Mouse (Mus musculus): Measurements from ENCODE around the gene Tldc2.
A peak's percentile ranks its signal among the peaks of the same experiment; 100 is the strongest.

Gene Tldc2

DNA sequence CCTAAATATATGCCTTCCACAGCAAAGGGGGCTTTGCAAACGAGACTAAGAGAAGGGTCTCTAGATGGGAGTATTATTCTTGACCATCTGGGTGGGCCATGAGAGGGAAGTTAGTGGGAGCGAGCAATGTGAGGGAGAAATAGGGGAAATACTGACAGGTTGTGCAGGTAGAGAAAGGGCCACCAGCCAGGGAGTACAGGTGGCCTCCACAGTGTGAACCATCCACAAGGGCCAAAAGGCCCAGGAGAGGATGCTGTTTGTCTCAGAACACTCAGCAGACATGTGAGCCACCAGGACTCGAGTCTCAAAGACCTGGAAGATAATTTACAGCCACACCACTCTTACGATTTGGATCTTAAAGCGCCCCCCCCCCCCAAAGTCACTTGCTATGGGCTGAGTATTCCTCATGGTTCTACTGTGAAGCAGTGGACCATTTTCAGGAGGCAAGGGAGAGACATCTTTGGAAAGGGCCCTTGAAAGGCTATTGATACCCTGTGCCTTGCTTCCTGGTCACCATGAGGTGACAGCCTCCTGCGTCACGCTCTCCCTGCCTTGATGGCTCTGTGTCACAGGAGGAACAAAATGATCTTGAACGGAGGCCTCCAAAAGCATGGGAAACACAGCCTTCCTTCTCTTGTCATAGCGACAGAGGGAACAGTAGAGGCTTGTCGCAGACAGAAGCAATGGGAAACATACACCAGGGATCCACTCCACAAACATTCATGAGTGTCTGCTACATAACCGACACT lies 26.1 kb upstream of the Tldc2 start:
- DNase-seq (ENCODE audit: low spot score in 2 of 2): no peak

GRCm38 (mm10) chr2:157063241-157063700 lies 23.6 kb upstream of the Tldc2 start:
- DNase-seq (ENCODE audit: low spot score in 2 of 2): peak; percentile 45 to 64

- DNase-seq (ENCODE audit: low spot score in 2 of 2): peak in 1 of 2 experiments; percentile 55
Measured at GRCm38 (mm10) chr2:157064136-157064535, 22.7 kb upstream of the Tldc2 start.

- no peak for DNase-seq (ENCODE audit: low spot score in 2 of 2)
Measured at GRCm38 (mm10) chr2:157064978-157065878, 21.6 kb upstream of the Tldc2 start.

DNA sequence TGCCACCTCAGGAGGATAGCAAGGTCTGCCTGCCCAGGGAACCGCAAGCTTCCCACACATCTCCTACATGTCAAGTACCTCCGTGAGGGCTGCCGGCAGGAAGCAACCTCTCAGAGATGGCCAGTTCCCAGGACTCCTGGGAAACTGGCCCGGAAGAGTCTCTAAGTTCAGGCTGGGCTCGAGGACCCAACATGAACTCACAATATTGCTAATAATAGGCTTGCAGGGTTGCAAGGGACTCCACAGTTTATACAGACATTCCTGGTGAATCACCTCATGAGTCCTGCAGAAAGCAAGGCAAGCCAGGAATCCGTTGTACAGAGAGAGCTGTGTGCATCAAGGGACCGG lies 21.0 kb upstream of the Tldc2 start:
- DNase-seq (ENCODE audit: low spot score in 2 of 2): no peak

DNA sequence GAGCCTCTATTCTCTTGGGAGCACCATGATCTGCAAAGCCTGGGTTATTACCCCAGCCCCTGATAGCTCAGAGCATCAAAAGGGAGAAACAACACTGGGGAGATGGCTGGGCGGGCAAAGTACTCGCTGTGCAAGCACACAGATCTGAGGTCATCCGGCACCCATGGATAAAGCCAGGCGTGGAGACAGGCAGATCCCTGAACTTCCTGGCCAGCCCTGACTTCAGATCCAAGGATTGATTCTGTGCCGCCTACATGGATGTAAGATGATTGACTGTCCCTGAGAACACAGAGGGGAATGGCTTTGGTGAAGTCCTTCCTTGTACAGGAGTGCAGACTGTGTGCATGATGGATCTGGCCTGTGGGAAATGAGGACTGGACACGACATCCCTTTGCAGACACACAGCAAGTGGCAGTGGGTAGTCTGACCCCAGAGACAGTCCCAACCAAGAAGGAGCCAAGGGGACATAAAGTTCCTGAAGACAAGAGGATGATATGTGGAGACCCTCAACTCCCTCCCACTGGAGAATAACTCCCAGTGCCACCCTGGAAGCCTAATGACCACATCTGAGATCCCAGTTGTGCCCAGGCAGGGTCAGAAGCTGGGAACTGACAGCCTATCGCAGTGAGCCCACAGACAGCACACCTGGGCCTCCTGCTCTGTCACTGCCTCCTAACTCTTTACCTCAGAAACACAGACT lies 20.0 kb upstream of the Tldc2 start:
- no peak for DNase-seq (ENCODE audit: low spot score in 2 of 2)

DNA sequence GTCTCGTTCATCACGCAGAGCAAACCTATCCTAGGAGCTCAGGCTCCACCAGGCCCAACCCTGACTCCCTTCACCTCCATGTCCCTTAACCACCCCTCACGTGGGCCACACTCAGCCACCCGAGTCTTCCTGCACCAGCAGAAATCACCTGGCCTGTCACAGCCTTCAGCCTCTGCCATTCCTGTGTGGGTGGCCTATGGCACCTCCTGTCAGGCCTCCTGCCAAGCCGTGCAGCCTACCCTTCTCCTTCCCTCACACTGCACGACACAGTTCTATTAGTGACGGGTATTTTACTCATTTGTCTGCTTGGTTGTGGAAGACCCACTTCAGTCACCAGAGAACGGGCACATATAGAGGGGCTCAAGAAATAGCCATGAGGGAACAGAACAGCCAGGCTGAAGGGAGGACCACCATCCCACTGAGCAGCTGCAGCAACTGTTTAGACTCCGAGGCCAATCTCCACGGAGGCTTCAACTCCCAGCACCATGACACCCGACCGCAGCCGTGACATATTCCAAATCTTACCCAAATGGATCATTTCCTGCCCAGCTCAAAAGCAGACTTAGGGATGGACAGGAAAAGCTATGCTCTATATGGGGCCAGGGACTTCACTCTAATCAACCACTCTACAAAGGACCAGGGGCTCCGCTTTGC lies 18.0 kb upstream of the Tldc2 start:
- no peak for DNase-seq (ENCODE audit: low spot score in 2 of 2)

GRCm38 (mm10) chr2:157069355-157069735 lies 17.5 kb upstream of the Tldc2 start:
- DNase-seq (ENCODE audit: low spot score in 2 of 2): no peak

GRCm38 (mm10) chr2:157069755-157070315 lies 17.0 kb upstream of the Tldc2 start:
- DNase-seq (ENCODE audit: low spot score in 2 of 2): no peak

DNA sequence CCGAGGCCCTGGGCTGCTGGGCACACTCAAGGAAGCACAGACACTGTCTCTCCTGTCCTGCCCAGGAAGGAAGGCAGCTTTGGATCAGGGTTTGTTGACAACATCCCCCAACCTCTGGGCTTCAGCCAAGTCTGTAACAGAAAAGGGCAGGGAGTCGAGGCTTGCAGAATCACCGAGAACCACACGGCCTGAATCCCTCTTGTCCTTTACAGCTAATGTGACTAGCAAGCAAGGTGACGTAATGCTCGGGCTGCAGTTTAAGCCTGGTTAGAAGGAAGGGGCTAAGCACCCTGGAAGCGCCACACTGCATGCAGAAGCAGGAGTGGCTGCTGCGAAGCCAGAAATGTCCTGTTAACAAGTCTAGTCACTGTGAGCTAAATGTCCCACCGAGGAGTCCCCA lies 16.5 kb upstream of the Tldc2 start:
- DNase-seq (ENCODE audit: low spot score in 2 of 2): peak in 1 of 2 experiments; percentile 42

DNA sequence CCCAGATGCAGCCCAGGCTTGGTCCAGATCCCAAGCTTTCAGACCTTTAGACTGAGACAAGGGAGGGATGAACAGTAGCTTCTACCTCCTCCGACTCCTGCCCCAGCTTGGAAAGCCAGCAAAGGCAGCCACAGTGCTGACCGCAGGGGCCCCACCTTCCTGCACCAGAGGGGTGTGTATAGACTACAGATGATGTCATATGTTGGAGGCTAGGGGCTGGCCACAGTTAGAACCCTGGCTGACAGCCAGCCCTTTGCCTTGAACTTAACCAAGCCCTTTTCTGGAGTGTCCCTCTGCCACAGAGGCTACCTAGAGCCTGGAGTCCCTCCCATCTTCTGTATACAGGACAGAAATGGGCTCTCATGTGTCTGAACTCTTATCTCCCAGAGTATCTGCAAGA lies 15.3 kb upstream of the Tldc2 start:
- no peak for DNase-seq (ENCODE audit: low spot score in 2 of 2)

- no peak for DNase-seq (ENCODE audit: low spot score in 2 of 2)
Measured at GRCm38 (mm10) chr2:157072316-157072990, 14.4 kb upstream of the Tldc2 start.

DNA sequence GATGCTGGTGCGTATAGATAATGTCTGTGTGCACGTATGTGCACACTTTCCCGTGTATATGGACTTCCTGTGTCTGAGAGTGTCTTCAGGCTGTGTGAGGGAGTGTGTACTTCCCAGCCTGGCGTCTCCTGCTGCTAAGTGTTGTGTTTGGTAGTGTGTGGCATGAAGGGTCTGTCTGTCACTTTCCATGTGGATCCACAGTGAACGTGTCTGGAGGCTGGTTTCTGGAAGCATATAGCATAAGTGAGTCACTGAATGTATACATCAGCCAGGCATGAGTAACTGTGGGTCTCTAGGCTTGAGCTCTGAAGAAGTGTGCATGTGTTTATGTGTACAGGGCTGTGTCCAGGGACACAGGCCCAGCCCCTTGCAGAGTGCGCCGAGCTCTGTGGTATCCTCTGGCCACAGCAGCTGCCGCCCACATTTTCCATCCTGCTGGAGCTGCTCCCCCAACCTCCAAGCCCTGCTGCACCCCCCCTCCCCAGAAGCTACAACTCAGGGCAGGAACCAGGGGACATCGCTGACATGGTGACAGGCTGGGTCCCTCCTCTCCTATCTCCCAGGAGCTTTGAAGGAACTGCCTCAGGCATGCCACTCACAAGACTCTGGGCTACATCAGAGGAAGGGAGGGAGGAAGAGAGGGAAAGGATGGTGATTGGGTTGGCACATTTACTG lies 13.3 kb upstream of the Tldc2 start:
- no peak for DNase-seq (ENCODE audit: low spot score in 2 of 2)

GRCm38 (mm10) chr2:157074186-157074724 lies 12.6 kb upstream of the Tldc2 start:
- no peak for DNase-seq (ENCODE audit: low spot score in 2 of 2)

GRCm38 (mm10) chr2:157074772-157075171 lies 12.1 kb upstream of the Tldc2 start:
- DNase-seq (ENCODE audit: low spot score in 2 of 2): no peak

DNA sequence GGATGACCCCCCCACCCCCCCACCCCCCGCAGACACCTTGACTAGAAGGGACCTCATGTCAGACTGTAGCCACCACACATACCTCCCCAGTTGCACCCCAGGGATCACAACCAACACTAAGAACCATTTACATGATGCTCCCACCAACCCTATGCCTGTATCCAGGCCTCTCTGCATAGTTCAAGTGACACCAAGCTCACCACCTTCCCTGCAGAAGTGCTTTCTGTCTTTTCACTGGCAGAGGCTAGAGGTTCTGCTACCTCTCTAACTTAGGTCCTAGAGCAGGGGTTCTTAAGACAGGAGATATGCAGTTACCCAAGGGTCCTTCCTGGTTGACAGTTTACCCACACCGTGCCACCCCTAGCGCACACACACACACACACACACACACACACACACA lies 11.6 kb upstream of the Tldc2 start:
- no peak for DNase-seq (ENCODE audit: low spot score in 2 of 2)

- DNase-seq (ENCODE audit: low spot score in 2 of 2): no peak
Measured at GRCm38 (mm10) chr2:157075685-157076084, 11.2 kb upstream of the Tldc2 start.

GRCm38 (mm10) chr2:157076585-157076984 lies 10.3 kb upstream of the Tldc2 start:
- no peak for DNase-seq (ENCODE audit: low spot score in 2 of 2)

- peak in 1 of 2 experiments; percentile 47 for DNase-seq (ENCODE audit: low spot score in 2 of 2)
Measured at GRCm38 (mm10) chr2:157077160-157077559, 9.7 kb upstream of the Tldc2 start.

DNA sequence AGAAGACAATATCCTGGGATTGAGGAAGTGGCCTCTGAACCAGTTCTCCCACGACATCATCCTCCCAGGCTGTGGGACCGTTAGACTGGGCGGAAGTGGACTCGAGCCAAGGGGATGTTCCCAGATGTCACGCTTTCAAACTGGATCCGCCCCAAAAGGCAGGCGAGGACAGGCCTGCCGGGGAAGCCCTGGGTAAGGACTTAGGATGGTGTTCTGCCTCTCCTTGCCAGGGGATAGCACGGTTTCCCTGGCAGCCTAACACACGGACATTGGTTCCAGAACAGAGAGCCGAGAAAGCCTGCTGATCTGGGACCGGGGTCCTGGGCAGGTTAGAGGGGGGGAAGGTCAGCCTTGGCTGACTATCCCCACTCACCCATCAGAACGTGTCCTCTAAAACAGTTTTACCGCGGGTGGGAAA lies 9.2 kb upstream of the Tldc2 start:
- peak in 1 of 2 experiments; percentile 77 for DNase-seq (ENCODE audit: low spot score in 2 of 2)
